Mouse (Mus musculus): ENCODE measurements at regions not wholly inside any gene's neighbourhood (a gene's known extent, or its start where the extent isn't known, plus 50 kb on each side); places are given as distances from the start of the nearest gene placed in this dataset.
A peak's percentile ranks its signal among the peaks of the same experiment; 100 is the strongest.

- no peak for ATAC-seq (replicated peaks; ENCODE audit: low read depth, poor library complexity, severe bottlenecking)
These were observed 73.6 kb upstream of the Sox4 start for GRCm38 (mm10) chr13:29027146-29027545.

GRCm38 (mm10) chr13:29023486-29023885 lies 70.0 kb upstream of the Sox4 start:
- ATAC-seq (replicated peaks; ENCODE audit: low read depth, poor library complexity, severe bottlenecking), result no peak

- no peak for ATAC-seq (replicated peaks; ENCODE audit: low read depth, poor library complexity, severe bottlenecking)
These were observed 66.3 kb upstream of the Sox4 start for GRCm38 (mm10) chr13:29019839-29020238.

- no peak for ATAC-seq (replicated peaks; ENCODE audit: low read depth, poor library complexity, severe bottlenecking)
These were observed 62.7 kb upstream of the Sox4 start for GRCm38 (mm10) chr13:29016145-29016651.

- ATAC-seq (replicated peaks; ENCODE audit: low read depth, poor library complexity, severe bottlenecking), result no peak
These were observed 62.1 kb upstream of the Sox4 start for GRCm38 (mm10) chr13:29015605-29015994.

GRCm38 (mm10) chr13:29014827-29015604 lies 61.5 kb upstream of the Sox4 start:
- no peak for ATAC-seq (replicated peaks; ENCODE audit: low read depth, poor library complexity, severe bottlenecking)

GRCm38 (mm10) chr13:29014066-29014826 lies 60.7 kb upstream of the Sox4 start:
- ATAC-seq (replicated peaks; ENCODE audit: low read depth, poor library complexity, severe bottlenecking), result no peak

GRCm38 (mm10) chr13:29006467-29006866 lies 53.0 kb upstream of the Sox4 start:
- ATAC-seq (replicated peaks; ENCODE audit: low read depth, poor library complexity, severe bottlenecking), result 0 out of 2 replicates have a peak, but pooled peaks have one; percentile 15

All from common myeloid progenitor, adult 5-6 weeks (primary cell).